Comparison of ENCODE assay signal across 8 mouse cellular contexts in the genomic region with DNA sequence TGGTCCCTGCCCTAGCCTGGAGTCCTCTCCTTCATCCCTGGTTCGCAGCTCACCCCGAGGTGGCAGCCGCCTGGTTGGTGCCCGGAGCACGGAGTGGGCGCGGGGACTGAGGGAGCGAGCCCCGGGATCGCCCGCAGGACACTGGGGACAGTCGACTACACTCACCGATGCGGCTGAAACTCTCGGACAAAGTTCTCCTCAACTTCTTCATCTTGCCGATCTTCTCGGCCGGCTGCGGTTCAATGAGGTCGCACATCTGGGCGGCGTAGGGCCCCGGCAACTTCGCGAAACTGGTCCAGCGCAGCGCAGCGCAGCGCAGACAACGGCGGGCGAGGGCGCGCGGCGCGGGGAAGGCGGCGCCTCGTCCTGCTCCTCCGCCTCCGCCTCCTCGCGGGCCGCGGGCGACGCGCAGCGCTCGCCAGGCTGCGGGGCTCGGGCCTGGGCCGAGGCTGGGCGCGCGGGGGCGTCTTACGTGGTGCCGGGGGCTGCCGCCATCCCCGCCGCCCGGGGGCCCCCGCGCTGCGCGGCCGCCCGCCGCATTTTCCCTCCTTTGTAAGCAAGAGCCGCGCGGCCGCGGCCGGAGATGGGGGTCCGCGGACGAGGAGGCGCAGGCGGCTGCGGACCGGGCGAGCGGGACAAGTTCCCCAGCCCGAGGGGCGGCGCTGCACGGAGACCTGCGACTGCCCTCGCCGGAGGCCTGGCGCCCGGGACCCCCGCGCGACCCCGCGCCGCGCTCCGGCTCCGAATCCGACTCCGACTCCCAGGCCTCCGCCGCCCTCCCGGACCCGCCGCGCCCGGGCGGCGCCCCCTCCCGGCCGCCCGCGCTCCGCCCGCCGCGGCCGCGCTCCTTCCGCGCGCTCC. TPM values are rescaled to one million over a fixed set of nuclear protein-coding genes. Genes with fewer than 3 reads are reported as not detected.
DNase-seq lines count a peak whose midpoint lies in the region; ATAC-seq and TF ChIP-seq lines count a peak whose summit lies in the region.

No protein-coding gene starts in this region.

- ATAC-seq in forebrain, embryonic 13.5 days, result peak; percentile 97
- ATAC-seq in heart, postnatal 0 days (ENCODE audit: insufficient read depth, low read depth), result peak; percentile 90
- ATAC-seq in liver, postnatal 0 days, result peak; percentile 85
- peak; percentile 95 for ATAC-seq in neural tube, embryonic 13.5 days (ENCODE audit: low read depth)

- peak overlapping the region; percentile 91 for H3K9ac ChIP-seq in forebrain, embryonic 13.5 days
- peak overlapping the region; percentile 80 for H3K9ac ChIP-seq in heart, postnatal 0 days (replicated peaks; ENCODE audit: low read depth, low read length)
- peak overlapping the region; percentile 55 for H3K9ac ChIP-seq in liver, postnatal 0 days (replicated peaks)
- H3K9ac ChIP-seq in neural tube, embryonic 13.5 days, result peak overlapping the region; percentile 95

- no peaks in the 10 kb centered on the region for H3K36me3 ChIP-seq in forebrain, embryonic 13.5 days (ENCODE audit: poor library complexity, severe bottlenecking)
- no peaks in the 10 kb centered on the region for H3K36me3 ChIP-seq in heart, postnatal 0 days (replicated peaks; ENCODE audit: control insufficient read depth, insufficient read depth, low read length)
- H3K36me3 ChIP-seq in liver, postnatal 0 days (replicated peaks; ENCODE audit: insufficient read depth, low read length), result no peaks in the 10 kb centered on the region
- H3K36me3 ChIP-seq in neural tube, embryonic 13.5 days, result no peaks in the 10 kb centered on the region

- H3K4me3 ChIP-seq in forebrain, embryonic 13.5 days, result peak overlapping the region; percentile 76
- H3K4me3 ChIP-seq in heart, postnatal 0 days (ENCODE audit: low read depth, low read length), result peak overlapping the region; percentile 89
- H3K4me3 ChIP-seq in liver, postnatal 0 days (ENCODE audit: low read depth, low read length), result peak overlapping the region; percentile 62
- H3K4me3 ChIP-seq in neural tube, embryonic 13.5 days, result peak overlapping the region; percentile 81

- no peaks in the 10 kb centered on the region for H3K9me3 ChIP-seq in forebrain, embryonic 13.5 days (replicated peaks)
- no peaks in the 10 kb centered on the region for H3K9me3 ChIP-seq in heart, postnatal 0 days (replicated peaks; ENCODE audit: control insufficient read depth, low read length)
- no peaks in the 10 kb centered on the region for H3K9me3 ChIP-seq in liver, postnatal 0 days (ENCODE audit: low read length)
- no peaks in the 10 kb centered on the region for H3K9me3 ChIP-seq in neural tube, embryonic 13.5 days

- TF ChIP-seq EP300 in heart, postnatal 0 days (IDR thresholded peaks at IDR 0.05; ENCODE audit: low read depth), result no peak
- no peak for TF ChIP-seq EP300 in liver, postnatal 0 days (IDR thresholded peaks at IDR 0.05; ENCODE audit: low read depth)

- H3K27ac ChIP-seq in forebrain, embryonic 13.5 days, result peak overlapping the region; percentile 94
- H3K27ac ChIP-seq in heart, postnatal 0 days (ENCODE audit: low read depth), result peak overlapping the region; percentile 87
- H3K27ac ChIP-seq in liver, postnatal 0 days (ENCODE audit: low read depth), result 0 out of 2 replicates have a peak overlapping the region, but pooled peaks have one; percentile 49
- peak overlapping the region; percentile 93 for H3K27ac ChIP-seq in neural tube, embryonic 13.5 days (replicated peaks)

- DNase-seq in A20 (ENCODE audit: low read depth, low spot score), result peak; percentile 67
- peak; percentile 22 for DNase-seq in brain, embryonic 18.5 days (ENCODE audit: low read depth, low spot score)
- DNase-seq in heart, postnatal 0 days (ENCODE audit: low spot score), result peak; percentile 35
- DNase-seq in kidney, postnatal 4 days, result peak; percentile 70 to 83
- DNase-seq in liver, postnatal 0 days, result peak; percentile 46
- DNase-seq in thymus, postnatal 0 days (ENCODE audit: low spot score), result peak; percentile 18

- TF ChIP-seq CTCF in heart, postnatal 0 days (IDR thresholded peaks at IDR 0.05; ENCODE audit: low read depth), result no peak
- TF ChIP-seq CTCF in liver, postnatal 0 days (IDR thresholded peaks at IDR 0.05; ENCODE audit: low read depth), result no peak

- H3K27me3 ChIP-seq in forebrain, embryonic 13.5 days, result no peaks in the 10 kb centered on the region
- no peaks in the 10 kb centered on the region for H3K27me3 ChIP-seq in heart, postnatal 0 days (ENCODE audit: control insufficient read depth, insufficient read depth, low read length)
- peaks cover 16% of the 10 kb centered on the region for H3K27me3 ChIP-seq in liver, postnatal 0 days (ENCODE audit: insufficient read depth, low read length)
- no peaks in the 10 kb centered on the region for H3K27me3 ChIP-seq in neural tube, embryonic 13.5 days

- H3K4me2 ChIP-seq in forebrain, embryonic 13.5 days, result peak overlapping the region; percentile 79
- peak overlapping the region; percentile 68 for H3K4me2 ChIP-seq in heart, postnatal 0 days (ENCODE audit: low read depth, low read length)
- H3K4me2 ChIP-seq in liver, postnatal 0 days (ENCODE audit: low read depth, low read length), result peak overlapping the region; percentile 89
- peak overlapping the region; percentile 80 for H3K4me2 ChIP-seq in neural tube, embryonic 13.5 days

- H3K4me1 ChIP-seq in forebrain, embryonic 13.5 days, result peaks cover 24% of the 10 kb centered on the region
- peaks cover 19% of the 10 kb centered on the region for H3K4me1 ChIP-seq in heart, postnatal 0 days (ENCODE audit: control insufficient read depth, insufficient read depth)
- peaks cover 7% of the 10 kb centered on the region; the same call in 1 of the 2 replicates for H3K4me1 ChIP-seq in liver, postnatal 0 days (ENCODE audit: insufficient read depth)
- peaks cover 34% of the 10 kb centered on the region for H3K4me1 ChIP-seq in neural tube, embryonic 13.5 days (replicated peaks)

- under 1% methylated on average over 63 of the region's 128 CpGs for WGBS in forebrain, embryonic 13.5 days
- under 1% methylated on average over 105 of the region's 128 CpGs for WGBS in heart, postnatal 0 days
- WGBS in liver, postnatal 0 days (ENCODE audit: insufficient replicate concordance), result under 1% methylated on average over 80 of the region's 128 CpGs
- WGBS in neural tube, embryonic 13.5 days, result under 1% methylated on average over 98 of the region's 128 CpGs

RNA-seq across cellular contexts. Expression of a gene that starts 40.0 kb away (rescaled TPM):
- polyA plus RNA-seq in forebrain, embryonic 13.5 days (2015; fragmentation: Nextera tagmentation; extraction: Ambion mirVana), result 21.8 and 25.1 TPM in 2 replicates
- 8.6 and 17.5 TPM in 2 replicates for total RNA-seq in heart, postnatal 0 days (2014; rRNA removed; ENCODE audit: low replicate concordance)
- polyA plus RNA-seq in heart, postnatal 0 days (2015; fragmentation: Nextera tagmentation; extraction: Ambion mirVana), result 5.8 and 6.0 TPM in 2 replicates
- polyA plus RNA-seq in liver, postnatal 0 days (2015; fragmentation: Nextera tagmentation; extraction: Ambion mirVana), result 1.0 and 1.1 TPM in 2 replicates
- 27.0 and 27.4 TPM in 2 replicates for polyA plus RNA-seq in neural tube, embryonic 13.5 days (2015; fragmentation: Nextera tagmentation; extraction: Ambion mirVana)
- 1.7 and 2.1 TPM in 2 replicates for polyA plus RNA-seq in thymus, postnatal 0 days (2015; fragmentation: Nextera tagmentation; extraction: Ambion mirVana)

Comparison
In these comparisons a context has a peak if more than half of its experiments do, and no peak if none do; other contexts are left out.
1. Peak in every context shown above with its lines: DNase-seq, ATAC-seq, H3K4me3 ChIP-seq and H3K27ac ChIP-seq.
2. DNase-seq: peak in every context shown above with its lines; median percentile 76 in kidney, postnatal 4 days; 67 in A20; 46 in liver, postnatal 0 days; 35 in heart, postnatal 0 days; 22 in brain, embryonic 18.5 days; 18 in thymus, postnatal 0 days.